Mouse (Mus musculus): ENCODE data around the gene Lamb3. TPM values are rescaled to one million over a fixed set of nuclear protein-coding genes. Genes with fewer than 3 reads are reported as not detected.

Gene Lamb3
- polyA plus RNA-seq, 1 experiment from 2014 or later: 6.7 TPM

DNA sequence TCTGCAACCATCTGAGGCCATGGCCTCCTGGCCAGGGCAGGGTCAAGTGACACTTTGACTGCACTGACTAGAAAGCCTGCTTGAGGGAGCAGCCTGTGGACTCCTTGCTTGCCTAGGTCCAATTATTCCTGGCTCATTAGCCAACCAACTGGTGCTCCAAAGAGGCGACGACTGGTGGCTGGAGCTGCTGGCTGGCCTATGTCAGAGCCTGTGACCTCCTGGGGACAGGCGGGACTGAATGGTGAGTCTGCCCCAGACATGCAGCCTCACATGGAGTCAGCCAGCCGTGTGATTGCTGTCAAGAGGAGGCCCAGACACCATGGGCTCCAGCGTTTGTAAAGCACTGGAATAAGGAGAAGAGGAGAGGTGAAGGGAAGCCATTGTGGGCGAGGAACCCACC is 153.7 kb downstream of the Lamb3 start:
- H3K4me2 ChIP-seq: no peak overlapping the region
- H3K4me3 ChIP-seq: no peak overlapping the region
- ATAC-seq (ENCODE audit: insufficient number of reproducible peaks, insufficient read depth, low FRiP score, low TSS enrichment, low read depth): no peak
- WGBS: 64% methylated on average over 6 of the region's 6 CpGs
- H3K9me3 ChIP-seq: no peaks in the 10 kb centered on the region
- no peaks in the 10 kb centered on the region for H3K27me3 ChIP-seq
- no peak overlapping the region for H3K9ac ChIP-seq
- no peaks in the 10 kb centered on the region for H3K4me1 ChIP-seq
- no peak overlapping the region for H3K27ac ChIP-seq
- H3K36me3 ChIP-seq: peaks cover 44% of the 10 kb centered on the region

DNA sequence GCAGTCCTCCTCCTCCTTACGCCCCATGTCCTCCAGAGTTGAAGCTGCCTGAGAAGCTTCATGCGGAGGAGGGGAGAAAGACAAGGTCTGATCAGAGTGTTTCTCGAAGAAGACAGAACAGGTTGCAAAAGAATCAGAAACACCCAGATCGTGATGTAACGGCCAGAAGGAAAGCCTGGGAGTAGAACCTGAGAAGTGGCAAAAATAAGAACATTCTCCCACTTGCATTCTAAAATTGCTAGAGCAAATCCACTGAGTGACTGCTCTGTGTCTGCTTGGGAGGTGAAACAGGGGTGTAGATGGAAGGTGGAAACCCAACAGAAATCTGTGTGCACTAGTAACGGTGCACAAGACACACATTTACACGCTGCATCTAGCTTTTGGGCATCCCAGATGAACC is 154.6 kb downstream of the Lamb3 start:
- peaks cover 40% of the 10 kb centered on the region for H3K36me3 ChIP-seq
- no peak overlapping the region for H3K27ac ChIP-seq
- H3K4me3 ChIP-seq: no peak overlapping the region
- no peak overlapping the region for H3K9ac ChIP-seq
- ATAC-seq (ENCODE audit: insufficient number of reproducible peaks, insufficient read depth, low FRiP score, low TSS enrichment, low read depth): no peak
- no peaks in the 10 kb centered on the region for H3K27me3 ChIP-seq
- no peaks in the 10 kb centered on the region for H3K4me1 ChIP-seq
- 86% methylated on average over 7 of the region's 7 CpGs for WGBS
- H3K4me2 ChIP-seq: no peak overlapping the region
- H3K9me3 ChIP-seq: no peaks in the 10 kb centered on the region

DNA sequence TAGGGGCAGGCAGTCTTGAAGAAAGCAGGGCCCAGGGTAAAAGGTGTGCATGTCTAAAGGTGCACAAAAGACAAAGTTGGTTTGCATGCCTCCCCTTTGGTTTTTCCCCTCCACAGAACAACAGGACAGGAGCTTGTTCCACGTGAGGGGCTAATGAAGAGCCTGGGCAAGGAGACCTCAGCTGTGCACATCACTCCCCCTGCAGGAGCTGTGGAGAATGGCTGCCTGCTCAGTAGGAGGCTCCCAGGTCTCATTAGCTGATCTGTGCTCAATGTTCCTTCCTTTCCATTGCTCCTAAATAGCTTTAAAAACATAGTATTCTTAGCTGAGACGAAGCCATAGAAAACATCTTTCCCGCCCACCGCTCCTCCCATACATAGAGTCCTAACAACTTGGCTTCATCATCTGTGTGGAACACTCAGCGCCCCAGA is 156.3 kb downstream of the Lamb3 start:
- H3K4me3 ChIP-seq: no peak overlapping the region
- 68% methylated on average over 5 of the region's 5 CpGs for WGBS
- no peak overlapping the region for H3K27ac ChIP-seq
- H3K27me3 ChIP-seq: no peaks in the 10 kb centered on the region
- peaks cover 30% of the 10 kb centered on the region for H3K36me3 ChIP-seq
- H3K4me2 ChIP-seq: no peak overlapping the region
- H3K9me3 ChIP-seq: no peaks in the 10 kb centered on the region
- ATAC-seq (ENCODE audit: insufficient number of reproducible peaks, insufficient read depth, low FRiP score, low TSS enrichment, low read depth): no peak
- peaks cover 16% of the 10 kb centered on the region for H3K4me1 ChIP-seq
- H3K9ac ChIP-seq: no peak overlapping the region

DNA sequence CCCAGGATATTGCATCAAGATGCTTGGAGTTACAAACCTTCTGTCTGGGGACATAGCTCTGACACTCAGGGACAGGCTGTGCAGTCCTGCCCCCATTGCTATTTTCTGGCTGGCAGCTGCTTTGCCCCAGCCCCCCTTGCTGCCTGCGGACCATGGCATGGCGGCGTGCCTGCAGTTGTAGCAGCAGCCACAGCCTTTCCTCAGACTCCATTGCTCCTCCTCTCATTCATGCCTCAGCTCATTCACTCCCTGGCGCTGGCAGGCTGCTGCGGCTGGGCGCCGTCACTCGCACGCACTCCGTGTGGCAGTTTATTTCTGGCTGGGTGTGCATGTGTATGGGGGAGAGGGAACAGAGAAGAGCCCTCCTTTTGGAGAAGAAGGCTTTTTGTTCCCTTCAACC is 160.6 kb downstream of the Lamb3 start:
- H3K4me3 ChIP-seq: peak overlapping the region; percentile 7; the same call in 1 of the 2 replicates
- 30% methylated on average over 10 of the region's 10 CpGs for WGBS
- no peaks in the 10 kb centered on the region for H3K36me3 ChIP-seq
- no peak overlapping the region for H3K27ac ChIP-seq
- ATAC-seq (ENCODE audit: insufficient number of reproducible peaks, insufficient read depth, low FRiP score, low TSS enrichment, low read depth): no peak
- no peaks in the 10 kb centered on the region for H3K9me3 ChIP-seq
- H3K4me1 ChIP-seq: peaks cover 34% of the 10 kb centered on the region
- no peaks in the 10 kb centered on the region for H3K27me3 ChIP-seq
- H3K9ac ChIP-seq: peak overlapping the region; percentile 55; the same call in 1 of the 2 replicates
- H3K4me2 ChIP-seq: peak overlapping the region; percentile 89

DNA sequence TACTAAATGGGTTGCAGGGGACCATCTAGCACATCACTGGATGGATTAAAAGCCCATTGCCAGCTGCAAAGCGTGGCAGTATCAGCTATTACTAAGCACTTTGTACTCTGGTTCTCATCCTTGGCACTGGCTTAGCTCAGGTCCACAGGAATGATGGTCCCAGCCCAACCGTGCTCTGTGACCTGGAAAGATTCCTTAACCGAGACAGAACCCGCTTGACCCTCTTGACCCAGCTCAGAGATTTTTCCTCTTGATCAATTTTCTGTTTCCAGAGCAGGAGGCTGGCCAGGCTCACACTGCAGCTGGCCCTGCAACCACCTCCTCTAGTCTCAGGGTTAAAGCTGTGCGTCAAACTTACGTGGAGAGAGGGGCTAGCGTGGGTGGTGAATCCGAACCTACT is 161.6 kb downstream of the Lamb3 start:
- no peak for ATAC-seq (ENCODE audit: insufficient number of reproducible peaks, insufficient read depth, low FRiP score, low TSS enrichment, low read depth)
- H3K27me3 ChIP-seq: no peaks in the 10 kb centered on the region
- no peak overlapping the region for H3K27ac ChIP-seq
- no peaks in the 10 kb centered on the region for H3K9me3 ChIP-seq
- H3K9ac ChIP-seq: peak overlapping the region; percentile 78
- H3K4me1 ChIP-seq: peaks cover 34% of the 10 kb centered on the region
- H3K4me3 ChIP-seq: peak overlapping the region; percentile 59
- WGBS: 38% methylated on average over 8 of the region's 8 CpGs
- H3K36me3 ChIP-seq: no peaks in the 10 kb centered on the region
- H3K4me2 ChIP-seq: peak overlapping the region; percentile 89

DNA sequence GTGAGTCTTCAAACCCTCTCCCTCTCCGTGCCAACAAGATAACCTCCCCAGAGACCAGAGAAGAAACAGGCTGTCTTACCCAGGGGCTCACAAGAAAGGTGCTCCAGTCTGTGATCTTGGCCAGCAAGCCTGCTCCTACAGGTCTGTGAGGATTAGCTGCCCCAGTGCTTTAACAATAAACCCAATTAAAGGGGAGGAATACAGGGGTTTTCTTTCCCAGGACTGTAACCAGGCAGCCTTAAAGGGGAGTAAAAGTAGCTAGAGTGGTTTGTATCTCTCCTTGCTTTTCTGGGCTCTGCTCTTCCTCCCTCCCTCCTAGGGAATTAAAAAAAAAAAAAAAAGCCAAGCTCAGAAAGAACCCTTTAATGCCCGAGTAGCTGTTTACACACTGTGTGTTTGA is 162.6 kb downstream of the Lamb3 start, which contains the start of gene Camk1g:
TSS of gene Camk1g (minus strand) at position 203 of the 400 bp plus-strand sequence.
- peaks cover 34% of the 10 kb centered on the region for H3K4me1 ChIP-seq
- no peaks in the 10 kb centered on the region for H3K9me3 ChIP-seq
- peak within 1 kb of the TSS; percentile 78 for H3K9ac ChIP-seq
- peak within 1 kb of the TSS; percentile 89 for H3K4me2 ChIP-seq
- H3K36me3 ChIP-seq: no peaks in the 10 kb centered on the region
- H3K4me3 ChIP-seq: peak within 1 kb of the TSS; percentile 59
- H3K27ac ChIP-seq: peak within 1 kb of the TSS; percentile 64
- peak; percentile 76 for ATAC-seq (ENCODE audit: insufficient number of reproducible peaks, insufficient read depth, low FRiP score, low TSS enrichment, low read depth)
- H3K27me3 ChIP-seq: no peaks in the 10 kb centered on the region
- WGBS: 2% methylated on average over 2 of the region's 2 CpGs

DNA sequence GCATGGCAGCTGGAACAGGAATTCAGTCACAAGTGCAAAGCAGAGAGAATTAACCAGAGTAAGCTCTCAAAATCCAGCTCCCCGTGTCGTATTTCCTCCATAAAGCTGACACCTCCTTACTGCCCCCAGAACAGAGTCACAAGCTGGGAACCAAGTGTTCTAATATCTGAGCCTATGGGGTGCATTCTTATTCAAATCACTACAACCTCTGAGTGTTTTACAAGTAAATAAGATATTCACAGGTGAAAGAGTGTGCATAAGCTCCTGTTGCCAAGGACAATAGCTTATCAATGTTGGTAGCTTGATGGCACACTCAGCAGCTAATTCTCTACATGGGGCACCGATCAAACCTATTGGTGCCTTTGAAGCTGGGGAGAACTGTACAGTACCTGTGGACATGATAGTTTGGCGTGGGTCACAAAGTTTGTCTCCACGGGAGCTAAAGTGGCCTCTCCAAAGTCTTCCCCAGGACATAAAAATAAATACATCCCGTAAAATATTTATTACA is 166.5 kb downstream of the Lamb3 start:
- H3K4me3 ChIP-seq: no peak overlapping the region
- H3K27ac ChIP-seq: no peak overlapping the region
- 81% methylated on average over 6 of the region's 6 CpGs for WGBS
- H3K4me1 ChIP-seq: peaks cover 16% of the 10 kb centered on the region
- no peaks in the 10 kb centered on the region for H3K36me3 ChIP-seq
- no peaks in the 10 kb centered on the region for H3K27me3 ChIP-seq
- H3K9me3 ChIP-seq: no peaks in the 10 kb centered on the region
- ATAC-seq (ENCODE audit: insufficient number of reproducible peaks, insufficient read depth, low FRiP score, low TSS enrichment, low read depth): no peak
- H3K9ac ChIP-seq: no peak overlapping the region
- H3K4me2 ChIP-seq: no peak overlapping the region

DNA sequence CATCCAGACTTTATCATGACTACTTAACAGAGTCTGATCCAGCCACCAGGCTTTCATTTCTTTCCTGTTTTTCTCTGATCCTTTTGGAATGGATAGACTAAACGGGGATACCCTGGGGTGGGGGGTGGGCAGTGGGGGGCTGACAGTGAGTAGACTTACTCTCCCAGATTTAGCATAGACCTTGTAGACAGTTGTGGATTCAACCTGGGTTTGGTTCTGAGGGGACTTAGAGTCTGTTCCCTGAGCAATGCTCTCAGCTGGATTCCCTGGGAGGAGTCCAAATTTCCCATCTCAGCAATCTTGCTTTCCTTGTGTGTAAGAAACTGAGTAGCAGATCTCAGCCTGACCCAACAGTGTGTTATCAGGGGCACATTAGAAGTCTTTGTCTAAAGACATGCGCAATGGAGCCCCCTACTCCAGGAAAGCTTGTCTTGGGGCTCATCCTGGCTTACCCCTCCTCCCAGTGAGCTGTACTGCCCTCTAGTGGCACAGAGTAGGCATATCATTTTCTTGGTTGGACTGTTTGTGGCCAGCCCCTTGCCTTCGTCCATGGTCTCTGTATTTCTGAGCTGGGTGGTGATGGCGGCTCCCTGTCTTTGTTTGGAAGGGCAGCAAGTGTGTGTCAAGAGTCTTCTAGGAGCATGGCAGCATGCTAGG is 169.1 kb downstream of the Lamb3 start:
- no peak overlapping the region for H3K27ac ChIP-seq
- no peaks in the 10 kb centered on the region for H3K9me3 ChIP-seq
- H3K4me3 ChIP-seq: no peak overlapping the region
- no peak overlapping the region for H3K4me2 ChIP-seq
- peaks cover 2% of the 10 kb centered on the region for H3K4me1 ChIP-seq
- no peaks in the 10 kb centered on the region for H3K36me3 ChIP-seq
- 31% methylated on average over 4 of the region's 4 CpGs for WGBS
- ATAC-seq (ENCODE audit: insufficient number of reproducible peaks, insufficient read depth, low FRiP score, low TSS enrichment, low read depth): no peak
- H3K9ac ChIP-seq: no peak overlapping the region
- H3K27me3 ChIP-seq: no peaks in the 10 kb centered on the region

DNA sequence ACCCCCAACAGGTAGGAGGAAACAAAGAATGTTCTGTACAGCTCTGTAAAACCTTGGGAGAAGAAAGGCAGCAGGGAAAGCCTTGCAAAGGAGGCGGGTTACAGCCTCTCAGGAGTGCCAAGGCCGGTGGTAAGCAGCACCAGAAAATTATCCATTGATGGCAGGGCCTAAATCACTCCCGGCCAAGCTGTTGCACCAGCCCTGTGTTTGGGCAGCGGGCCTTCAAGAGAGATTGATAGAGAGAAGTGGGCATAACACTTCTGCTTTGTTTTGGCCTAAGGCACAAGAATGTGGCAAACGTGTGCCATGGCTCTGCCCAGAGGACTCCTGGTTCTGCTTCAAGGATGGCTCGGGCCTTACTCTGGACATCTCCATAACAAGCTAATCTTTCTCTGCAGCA is 172.1 kb downstream of the Lamb3 start:
- no peaks in the 10 kb centered on the region for H3K27me3 ChIP-seq
- ATAC-seq (ENCODE audit: insufficient number of reproducible peaks, insufficient read depth, low FRiP score, low TSS enrichment, low read depth): no peak
- peaks cover 12% of the 10 kb centered on the region for H3K4me1 ChIP-seq
- WGBS: 78% methylated on average over 6 of the region's 6 CpGs
- no peak overlapping the region for H3K27ac ChIP-seq
- no peak overlapping the region for H3K4me2 ChIP-seq
- no peaks in the 10 kb centered on the region for H3K9me3 ChIP-seq
- H3K36me3 ChIP-seq: no peaks in the 10 kb centered on the region
- no peak overlapping the region for H3K9ac ChIP-seq
- no peak overlapping the region for H3K4me3 ChIP-seq

DNA sequence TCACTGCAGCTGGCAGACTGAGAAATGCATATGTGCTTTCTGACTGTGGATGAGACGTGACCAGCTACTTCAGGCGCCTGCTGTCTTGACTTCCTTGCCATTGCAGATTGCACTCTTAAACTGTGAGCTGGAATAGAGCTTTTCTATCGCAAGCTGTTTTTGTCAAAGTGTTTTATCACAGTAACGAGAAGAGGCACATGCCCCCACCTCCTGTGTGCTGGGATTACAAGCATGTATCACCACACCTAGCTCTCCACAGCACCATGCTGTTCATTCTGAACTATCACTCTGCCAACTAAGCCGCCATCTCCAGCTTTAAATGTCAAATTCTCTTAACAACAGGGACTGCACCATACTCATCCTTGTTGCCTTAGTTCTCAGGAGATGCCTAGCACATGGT is 173.4 kb downstream of the Lamb3 start:
- WGBS: 83% methylated on average over 5 of the region's 5 CpGs
- H3K4me1 ChIP-seq: peaks cover 14% of the 10 kb centered on the region
- no peak overlapping the region for H3K4me2 ChIP-seq
- H3K4me3 ChIP-seq: no peak overlapping the region
- no peaks in the 10 kb centered on the region for H3K36me3 ChIP-seq
- no peaks in the 10 kb centered on the region for H3K9me3 ChIP-seq
- no peak for ATAC-seq (ENCODE audit: insufficient number of reproducible peaks, insufficient read depth, low FRiP score, low TSS enrichment, low read depth)
- H3K27ac ChIP-seq: no peak overlapping the region
- no peaks in the 10 kb centered on the region for H3K27me3 ChIP-seq
- H3K9ac ChIP-seq: no peak overlapping the region

DNA sequence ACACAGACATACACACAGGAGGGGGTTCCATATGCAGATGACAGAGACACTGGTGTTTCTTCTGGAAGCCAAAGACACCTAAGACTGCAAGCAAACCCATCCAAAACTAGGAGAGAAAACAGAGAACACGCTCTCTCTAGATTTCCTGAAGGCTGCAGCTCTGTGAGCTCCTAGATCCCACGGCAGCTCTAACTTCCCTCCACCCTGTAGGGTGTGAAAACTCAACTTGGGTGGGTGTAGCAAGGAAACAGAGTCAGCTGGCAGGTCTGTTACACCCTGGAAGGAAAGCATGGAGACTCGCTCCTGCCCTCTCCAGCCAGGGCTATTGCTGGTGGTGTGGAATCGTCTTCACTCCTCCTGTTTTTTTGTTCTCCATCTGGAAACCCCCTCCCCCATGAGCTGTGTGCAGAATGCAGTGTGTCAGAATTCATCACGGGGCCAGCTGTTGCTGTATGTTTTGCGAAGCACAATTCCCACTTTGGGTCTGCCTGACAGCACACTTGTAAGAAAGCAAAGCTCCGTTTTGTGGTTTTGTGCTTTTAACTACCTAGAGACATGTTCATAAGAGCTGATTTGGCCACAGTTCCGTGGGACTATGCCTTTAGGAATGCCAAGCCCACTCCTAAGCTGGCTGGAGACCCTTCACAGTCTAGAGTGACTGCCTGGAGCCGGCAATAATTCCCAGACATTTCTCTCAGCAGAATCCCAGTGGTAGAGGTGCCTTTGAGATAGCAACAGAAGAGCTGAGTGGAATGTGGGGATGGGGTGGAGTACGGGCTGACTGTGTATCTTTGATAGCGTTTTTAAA is 174.3 kb downstream of the Lamb3 start:
- peak; percentile 35; the same call in 1 of the 2 replicates for ATAC-seq (ENCODE audit: insufficient number of reproducible peaks, insufficient read depth, low FRiP score, low TSS enrichment, low read depth)
- Histone ChIP-seq H3K9ac (peak overlapping the region; percentile 54; the same call in 1 of the 2 replicates), H3K36me3 (no peaks in the 10 kb centered on the region), H3K27me3 (no peaks in the 10 kb centered on the region), H3K4me2 (peak overlapping the region; percentile 65), H3K4me1 (peaks cover 23% of the 10 kb centered on the region), H3K27ac (peak overlapping the region; percentile 82), H3K9me3 (no peaks in the 10 kb centered on the region), H3K4me3 (peak overlapping the region; percentile 40)
- 26% methylated on average over 11 of the region's 11 CpGs for WGBS

All from embryonic facial prominence, embryonic 13.5 days (tissue).